Mouse (Mus musculus): ENCODE data around the gene Ism1.

- no peak for TF ChIP-seq PAX5 (IDR thresholded peaks at IDR 0.05; ENCODE audit: low read length)
- TF ChIP-seq USF1 (IDR thresholded peaks at IDR 0.05; ENCODE audit: low read depth, low read length): no peak
- TF ChIP-seq MXI1 (IDR thresholded peaks at IDR 0.05; ENCODE audit: low read depth, low read length): no peak
- no peak for TF ChIP-seq CHD2 (IDR thresholded peaks at IDR 0.05; ENCODE audit: low read length)
- no peak for TF ChIP-seq POLR2AphosphoS2 (IDR thresholded peaks at IDR 0.05; ENCODE audit: low read depth, low read length)
- TF ChIP-seq CTCF (conservative IDR thresholded peaks at IDR 0.05 in 1 of 2, IDR thresholded peaks at IDR 0.05 in 1 of 2; ENCODE audit: low read depth in 2 of 2, low read length in 2 of 2): 0 out of 4 replicates have a peak, but pooled peaks of 1 of the 2 experiments have one; percentile 11
- no peak for TF ChIP-seq ETS1 (conservative IDR thresholded peaks at IDR 0.05; ENCODE audit: low read depth, low read length)
- no peak for TF ChIP-seq POLR2A (IDR thresholded peaks at IDR 0.05; ENCODE audit: low read depth, low read length)
- no peak for TF ChIP-seq EP300 (IDR thresholded peaks at IDR 0.05; ENCODE audit: low read length)
- TF ChIP-seq GABPA (IDR thresholded peaks at IDR 0.05; ENCODE audit: insufficient replicate concordance, low read depth, low read length): no peak
- TF ChIP-seq SIN3A (IDR thresholded peaks at IDR 0.05; ENCODE audit: low read length): no peak
- no peak for TF ChIP-seq CHD1 (IDR thresholded peaks at IDR 0.05; ENCODE audit: low read depth, low read length)
- TF ChIP-seq JUND (conservative IDR thresholded peaks at IDR 0.05; ENCODE audit: low read depth, low read length): no peak
Measured at GRCm38 (mm10) chr2:139700609-139701008, 22.6 kb downstream of the Ism1 start.

Data from CH12.LX (cell line).